Mouse (Mus musculus) forebrain, embryonic 15.5 days (tissue): ENCODE results near the gene Apbb2. TPM values are rescaled to one million over a fixed set of nuclear protein-coding genes. Genes with fewer than 3 reads are reported as not detected.

Experiments used
- ATAC-seq: fragments of 200-750 bp; cut with Nextera tagmentation; replicated peaks from 2 replicates; pipeline ENCODE4 v1.8.0; 2017; ENCODE audit warnings: mild to moderate bottlenecking, moderate TSS enrichment, moderate library complexity
- H3K27ac ChIP-seq: fragments of 300-500 bp; sonication (generic); replicated peaks from 2 replicates; pipeline ENCODE4 v1.5.1; 2015; ENCODE audit warnings: mild to moderate bottlenecking, inconsistent platforms
- H3K27me3 ChIP-seq: fragments of 300-500 bp; sonication (generic); 2 replicates; pipeline ENCODE4 v1.6.1; 2015; ENCODE audit warnings: inconsistent platforms
- H3K36me3 ChIP-seq: fragments of 300-500 bp; sonication (generic); 2 replicates; pipeline ENCODE4 v1.6.1; 2015; ENCODE audit warnings: mild to moderate bottlenecking, inconsistent platforms
- H3K4me1 ChIP-seq: fragments of 300-500 bp; sonication (generic); 2 replicates; pipeline ENCODE4 v1.6.1; 2015; ENCODE audit warnings: inconsistent platforms
- H3K4me2 ChIP-seq: fragments of 300-500 bp; sonication (generic); replicated peaks from 2 replicates; pipeline ENCODE4 v1.6.1; 2015; ENCODE audit warnings: mild to moderate bottlenecking, inconsistent platforms
- H3K4me3 ChIP-seq: fragments of 300-500 bp; sonication (generic); 2 replicates; pipeline ENCODE4 v1.5.1; 2015; ENCODE audit warnings: mild to moderate bottlenecking, inconsistent platforms
- H3K9ac ChIP-seq: fragments of 300-500 bp; sonication (generic); replicated peaks from 2 replicates; pipeline ENCODE4 v1.6.1; 2015; ENCODE audit warnings: mild to moderate bottlenecking, inconsistent platforms
- H3K9me3 ChIP-seq: fragments of 300-500 bp; sonication (generic); 2 replicates; pipeline ENCODE4 v1.6.1; 2016; ENCODE audit warnings: inconsistent platforms
- WGBS: fragments of 180-500 bp; shearing (Covaris S2); methylation state at CpG from one replicate; pipeline ENCODE4 v1.1.7; 2015; ENCODE audit warnings: mixed read lengths; 5-methylcytosine and 5-hydroxymethylcytosine counted together
- polyA plus RNA-seq: library from polyadenylated mRNA; unstranded; fragments of >200 nt; fragmentation: Nextera tagmentation; extraction: Ambion mirVana; gene quantifications from 2 replicates; pipeline ENCODE4 v1.2.1, GENCODE M21; 2015

The Apbb2 gene
- polyA plus RNA-seq, 1 experiment from 2014 or later = 85.8 TPM

DNA sequence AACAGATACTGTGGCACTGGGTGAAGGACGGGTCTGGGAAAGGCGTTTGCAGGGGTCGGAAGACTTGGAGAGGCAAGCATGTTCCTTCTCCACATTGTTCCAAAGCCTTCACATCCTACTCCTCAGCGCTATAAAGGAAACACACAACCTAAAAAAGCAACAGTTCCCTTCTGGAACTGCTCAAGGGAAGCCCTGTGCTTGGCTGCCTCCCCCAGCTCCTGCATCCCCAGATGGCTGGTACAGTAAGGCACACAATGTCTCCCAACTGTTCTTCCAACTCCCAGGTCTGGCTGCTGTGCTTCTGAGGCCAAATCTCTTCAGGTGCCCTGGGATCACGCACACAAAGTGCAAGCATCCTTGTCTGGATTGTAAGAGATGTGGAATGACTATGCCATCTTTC, 302.8 kb downstream of the Apbb2 start:
- 79% methylated on average over 5 of the region's 5 CpGs for WGBS
- H3K4me3 ChIP-seq = no peak overlapping the region
- 0 out of 2 replicates have a peak, but pooled peaks have one; percentile 23 for ATAC-seq
- no peak overlapping the region for H3K4me2 ChIP-seq
- H3K9ac ChIP-seq = no peak overlapping the region
- H3K9me3 ChIP-seq = no peaks in the 10 kb centered on the region
- H3K27ac ChIP-seq = peak overlapping the region; percentile 40
- H3K4me1 ChIP-seq = peaks cover 17% of the 10 kb centered on the region
- H3K27me3 ChIP-seq = no peaks in the 10 kb centered on the region
- H3K36me3 ChIP-seq = peaks cover 2% of the 10 kb centered on the region; the same call in 1 of the 2 replicates

DNA sequence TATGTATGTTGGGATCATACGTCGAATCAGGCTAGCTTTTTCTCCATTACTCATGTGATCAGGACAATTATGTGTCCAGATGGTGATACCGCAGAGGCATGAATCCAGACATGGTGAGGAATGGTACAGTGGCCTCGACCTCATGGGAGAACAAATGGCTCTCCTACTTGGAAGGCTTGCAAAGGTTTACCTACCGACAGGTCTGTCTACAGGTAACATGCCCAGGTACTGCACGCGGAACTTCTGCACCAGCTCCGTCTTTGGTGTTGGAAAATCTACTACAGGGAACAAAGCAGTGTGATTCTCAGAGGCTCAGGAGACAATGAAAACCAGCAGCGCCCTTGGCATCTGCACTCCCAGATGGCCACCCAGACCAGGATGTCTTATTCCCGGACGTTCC, 307.8 kb downstream of the Apbb2 start:
- ATAC-seq = no peak
- 89% methylated on average over 11 of the region's 11 CpGs for WGBS
- no peaks in the 10 kb centered on the region for H3K27me3 ChIP-seq
- no peak overlapping the region for H3K9ac ChIP-seq
- no peak overlapping the region for H3K4me3 ChIP-seq
- no peak overlapping the region for H3K4me2 ChIP-seq
- H3K4me1 ChIP-seq = peaks cover 10% of the 10 kb centered on the region
- peaks cover 8% of the 10 kb centered on the region; the same call in 1 of the 2 replicates for H3K36me3 ChIP-seq
- H3K9me3 ChIP-seq = no peaks in the 10 kb centered on the region
- H3K27ac ChIP-seq = no peak overlapping the region

DNA sequence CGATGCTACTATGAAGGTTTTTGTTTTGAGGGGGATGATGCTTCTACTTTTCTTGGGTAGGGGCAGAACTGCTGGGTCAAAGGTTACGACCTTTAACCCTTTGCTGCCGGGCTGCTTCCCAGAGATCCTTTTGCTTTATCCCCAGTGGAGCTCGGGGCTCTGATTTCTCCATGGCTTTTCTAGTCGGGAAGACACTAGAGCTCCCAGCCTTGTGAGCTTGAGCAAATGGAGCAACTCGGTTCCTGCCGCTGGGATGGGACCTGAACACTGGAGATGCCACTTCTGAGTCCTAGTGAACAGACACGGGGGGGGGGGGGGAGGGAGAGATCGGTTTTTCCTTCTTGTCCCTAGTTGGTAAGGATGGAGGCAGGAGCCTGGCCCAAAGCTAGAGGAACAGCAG, 308.3 kb downstream of the Apbb2 start:
- no peak for ATAC-seq
- Histone ChIP-seq H3K4me3 (no peak overlapping the region), H3K4me1 (peaks cover 12% of the 10 kb centered on the region), H3K9ac (no peak overlapping the region), H3K27ac (no peak overlapping the region), H3K9me3 (no peaks in the 10 kb centered on the region), H3K36me3 (peaks cover 8% of the 10 kb centered on the region; the same call in 1 of the 2 replicates), H3K4me2 (no peak overlapping the region), H3K27me3 (no peaks in the 10 kb centered on the region)
- 73% methylated on average over 9 of the region's 9 CpGs for WGBS

DNA sequence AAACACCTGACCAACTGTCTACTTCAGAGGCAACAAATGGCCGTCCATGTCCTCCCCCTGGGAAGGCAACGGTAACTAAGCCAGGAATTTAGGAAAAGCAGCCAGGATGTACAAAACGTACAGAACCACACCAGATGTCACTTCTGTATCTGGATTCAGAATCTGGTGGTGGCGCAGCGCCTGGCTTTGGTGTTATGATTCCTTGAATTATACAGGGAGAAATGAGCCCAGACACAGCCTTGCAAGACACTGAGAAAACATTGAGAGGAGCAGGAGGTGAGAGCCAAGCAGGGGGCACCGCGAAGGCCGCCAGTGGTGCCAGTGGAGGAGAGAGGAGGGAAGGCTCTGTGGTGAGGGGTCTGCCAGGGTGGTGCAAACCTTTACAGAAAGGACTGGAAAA, 313.1 kb downstream of the Apbb2 start:
- H3K36me3 ChIP-seq = peaks cover 14% of the 10 kb centered on the region; the same call in 1 of the 2 replicates

DNA sequence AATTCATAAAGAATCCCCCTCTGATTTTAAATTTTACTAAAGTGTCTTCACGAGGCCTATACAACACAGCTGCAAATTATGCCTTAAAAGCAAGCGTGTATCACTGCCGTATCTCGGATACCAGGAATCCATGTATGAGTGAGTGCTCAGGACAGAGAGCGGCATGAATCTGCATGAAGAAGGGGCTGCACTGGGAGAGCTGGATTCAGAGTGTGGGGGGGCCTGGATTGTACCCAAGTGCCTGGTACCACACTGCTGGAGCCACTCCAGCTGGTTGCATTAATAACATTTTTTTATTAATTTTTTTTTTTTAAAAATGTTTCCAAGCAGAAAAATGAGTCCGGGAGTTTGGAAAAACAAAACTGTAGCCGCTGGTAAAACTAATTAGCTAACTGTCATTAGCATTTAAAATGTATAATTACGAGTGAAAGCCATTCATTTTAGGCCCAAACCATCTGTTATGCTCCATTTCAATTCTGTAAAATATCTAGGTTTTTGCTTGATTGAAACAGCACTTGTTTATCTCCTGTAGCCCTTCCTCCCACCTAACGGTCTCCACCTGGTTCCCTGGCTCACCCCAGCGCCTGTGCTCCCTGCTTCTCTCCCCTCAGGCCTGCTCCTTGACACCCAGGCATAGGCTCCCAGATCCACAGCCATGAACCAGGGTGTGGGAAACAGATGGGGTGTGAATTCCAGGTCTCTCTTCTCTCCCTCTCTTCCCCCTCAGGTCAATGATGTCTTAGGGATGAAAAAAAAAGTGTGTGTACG, 314.1 kb downstream of the Apbb2 start:
- Histone ChIP-seq H3K4me1 (peaks cover 28% of the 10 kb centered on the region), H3K4me3 (no peak overlapping the region), H3K36me3 (peaks cover 12% of the 10 kb centered on the region; the same call in 1 of the 2 replicates), H3K9ac (no peak overlapping the region), H3K27ac (peak overlapping the region; percentile 84), H3K27me3 (no peaks in the 10 kb centered on the region), H3K9me3 (no peaks in the 10 kb centered on the region), H3K4me2 (no peak overlapping the region)
- peak; percentile 70 for ATAC-seq
- WGBS = 41% methylated on average over 11 of the region's 11 CpGs

More for the DNA sequence above, 313.1 kb downstream of the Apbb2 start:
- H3K27ac ChIP-seq = peak overlapping the region; percentile 84
- peaks cover 28% of the 10 kb centered on the region for H3K4me1 ChIP-seq
- ATAC-seq = peak; percentile 63
- H3K27me3 ChIP-seq = no peaks in the 10 kb centered on the region
- H3K9ac ChIP-seq = no peak overlapping the region
- no peak overlapping the region for H3K4me3 ChIP-seq
- no peaks in the 10 kb centered on the region for H3K9me3 ChIP-seq
- no peak overlapping the region for H3K4me2 ChIP-seq
- 51% methylated on average over 8 of the region's 8 CpGs for WGBS

DNA sequence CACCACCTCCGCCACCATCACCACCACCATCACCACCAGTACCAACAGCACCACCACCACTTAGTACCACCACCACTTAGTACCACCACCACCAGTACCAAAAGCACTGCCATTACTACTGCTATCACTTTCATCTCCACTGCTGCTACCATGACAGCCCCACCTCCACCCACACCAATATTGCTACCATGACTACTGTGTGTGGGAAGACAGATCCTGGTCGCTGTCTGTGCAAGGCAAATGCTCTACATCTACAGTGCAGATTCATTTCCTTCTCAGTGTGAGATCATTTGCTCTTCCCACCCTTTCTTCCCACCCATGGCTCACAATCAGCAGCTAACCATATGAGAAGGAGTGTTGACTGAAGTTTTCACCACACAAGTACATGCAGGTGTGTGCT, 315.7 kb downstream of the Apbb2 start:
- Histone ChIP-seq H3K4me1 (peaks cover 34% of the 10 kb centered on the region), H3K27me3 (no peaks in the 10 kb centered on the region), H3K36me3 (peaks cover 12% of the 10 kb centered on the region; the same call in 1 of the 2 replicates), H3K4me2 (no peak overlapping the region), H3K9ac (no peak overlapping the region), H3K9me3 (no peaks in the 10 kb centered on the region), H3K27ac (no peak overlapping the region), H3K4me3 (no peak overlapping the region)
- 91% methylated on average over 2 of the region's 2 CpGs for WGBS
- no peak for ATAC-seq

DNA sequence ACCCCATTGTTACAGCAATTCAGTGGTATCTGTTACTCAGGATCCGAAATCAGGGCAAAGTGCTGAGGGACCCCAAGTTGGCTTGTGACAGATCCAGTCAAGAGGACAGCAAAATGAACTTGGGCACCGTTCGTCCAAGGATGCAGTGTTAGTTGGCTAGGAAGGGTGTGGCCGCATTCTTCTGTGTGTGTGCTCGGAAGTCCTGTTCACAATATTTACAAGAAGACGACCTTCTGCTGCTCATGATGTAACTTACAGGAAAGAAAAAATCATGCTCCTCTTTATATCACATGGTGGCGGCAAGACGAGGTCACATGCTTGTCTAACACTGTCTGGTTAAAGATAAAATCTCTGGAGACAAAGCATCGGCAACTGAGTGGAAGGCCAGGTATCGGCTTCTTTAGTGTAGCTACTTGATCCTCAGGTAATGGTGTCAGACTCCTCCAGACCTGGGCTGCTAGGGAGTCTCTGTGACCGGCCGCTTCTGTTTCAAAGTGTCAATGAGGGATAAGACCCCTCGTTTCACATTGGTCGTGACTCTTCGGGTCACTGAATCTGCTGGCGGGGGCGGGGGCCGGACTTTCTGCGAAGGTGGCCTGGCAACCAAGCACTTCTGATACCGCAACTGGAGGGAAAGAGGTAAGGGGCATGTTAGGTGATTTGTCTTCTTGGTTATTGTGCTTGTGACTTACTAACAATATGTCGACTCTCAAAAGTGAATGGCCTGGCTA, 316.3 kb downstream of the Apbb2 start:
- no peak overlapping the region for H3K9ac ChIP-seq
- H3K4me1 ChIP-seq = peaks cover 34% of the 10 kb centered on the region
- no peak overlapping the region for H3K27ac ChIP-seq
- WGBS = 95% methylated on average over 21 of the region's 21 CpGs
- no peaks in the 10 kb centered on the region for H3K27me3 ChIP-seq
- no peaks in the 10 kb centered on the region for H3K9me3 ChIP-seq
- peaks cover 12% of the 10 kb centered on the region; the same call in 1 of the 2 replicates for H3K36me3 ChIP-seq
- no peak overlapping the region for H3K4me3 ChIP-seq
- no peak overlapping the region for H3K4me2 ChIP-seq
- no peak for ATAC-seq

DNA sequence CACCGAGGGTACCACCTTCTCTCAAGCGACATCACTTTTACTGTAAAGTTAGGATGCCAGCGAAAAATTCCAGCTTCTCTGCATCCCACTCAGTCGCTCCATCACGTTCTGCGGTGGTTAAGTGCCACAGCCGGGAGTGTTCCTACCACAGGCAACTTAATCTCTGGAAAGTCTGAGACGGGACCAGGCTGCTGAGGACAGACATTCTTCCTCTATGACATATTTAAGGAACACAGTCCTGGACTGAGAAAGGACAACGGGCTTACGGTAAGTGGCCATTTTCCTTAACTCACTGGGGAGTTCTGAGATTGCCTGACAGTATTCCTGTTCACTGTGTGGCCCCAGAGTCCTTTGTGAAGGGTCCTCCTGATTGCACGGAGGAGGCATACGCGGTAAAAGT, 318.0 kb downstream of the Apbb2 start:
- H3K27ac ChIP-seq = no peak overlapping the region
- 81% methylated on average over 13 of the region's 13 CpGs for whole genome bisulfite sequencing
- ATAC-seq = no peak
- H3K9ac ChIP-seq = no peak overlapping the region
- no peak overlapping the region for H3K4me3 ChIP-seq
- H3K9me3 ChIP-seq = no peaks in the 10 kb centered on the region
- no peaks in the 10 kb centered on the region for H3K27me3 ChIP-seq
- peaks cover 12% of the 10 kb centered on the region; the same call in 1 of the 2 replicates for H3K36me3 ChIP-seq
- no peak overlapping the region for H3K4me2 ChIP-seq
- H3K4me1 ChIP-seq = peaks cover 24% of the 10 kb centered on the region

DNA sequence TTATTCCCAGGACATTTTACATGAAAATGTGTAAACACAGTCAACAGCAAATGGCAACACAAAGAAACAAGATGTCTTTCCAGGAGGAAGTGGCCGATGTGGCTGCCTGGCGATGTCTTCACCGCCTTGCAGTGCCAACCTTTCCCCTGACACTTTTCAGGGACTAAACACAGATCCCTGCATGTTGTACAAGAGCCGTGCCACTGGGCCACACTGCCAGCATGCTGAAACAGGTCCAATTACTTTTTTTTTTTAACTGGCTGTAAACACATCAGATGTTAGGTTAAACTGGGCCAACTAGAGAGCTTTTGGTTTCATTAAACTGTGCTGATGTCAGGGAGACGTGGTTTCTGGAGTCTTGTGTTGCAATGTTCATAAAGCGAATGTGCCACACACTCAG, 319.7 kb downstream of the Apbb2 start:
- H3K4me3 ChIP-seq = no peak overlapping the region
- H3K27ac ChIP-seq = no peak overlapping the region
- no peaks in the 10 kb centered on the region for H3K9me3 ChIP-seq
- no peaks in the 10 kb centered on the region for H3K27me3 ChIP-seq
- peaks cover 8% of the 10 kb centered on the region for H3K4me1 ChIP-seq
- no peak overlapping the region for H3K9ac ChIP-seq
- ATAC-seq = no peak
- no peak overlapping the region for H3K4me2 ChIP-seq
- H3K36me3 ChIP-seq = peaks cover 12% of the 10 kb centered on the region; the same call in 1 of the 2 replicates
- WGBS = 65% methylated on average over 6 of the region's 6 CpGs

DNA sequence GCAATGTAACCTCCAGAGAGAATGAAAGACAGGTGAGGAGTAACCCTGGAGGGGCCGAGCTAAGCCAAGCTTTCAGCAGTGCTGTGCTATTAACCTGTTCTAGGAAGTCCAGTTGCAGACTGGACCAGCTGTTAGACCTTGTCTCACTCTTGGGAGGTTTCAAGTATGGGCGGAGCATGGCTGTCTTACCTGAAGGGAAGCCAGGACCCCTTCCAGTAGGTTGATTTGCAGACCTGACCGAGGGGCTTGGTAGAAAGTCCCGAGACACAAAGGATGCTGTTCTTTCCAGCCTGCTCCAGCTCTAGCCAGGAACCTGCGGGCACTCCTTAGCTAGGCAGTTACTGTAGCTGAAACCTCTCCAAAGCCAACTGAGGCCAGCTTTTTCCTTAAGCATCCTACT, 322.5 kb downstream of the Apbb2 start:
- Histone ChIP-seq H3K27me3 (no peaks in the 10 kb centered on the region), H3K27ac (no peak overlapping the region), H3K4me1 (peaks cover 6% of the 10 kb centered on the region; the same call in 1 of the 2 replicates), H3K36me3 (0 out of 2 replicates have a peak, but pooled peaks cover 5% of the 10 kb centered on the region), H3K4me2 (no peak overlapping the region), H3K4me3 (no peak overlapping the region), H3K9ac (no peak overlapping the region), H3K9me3 (no peaks in the 10 kb centered on the region)
- no peak for ATAC-seq
- 98% methylated on average over 5 of the region's 5 CpGs for WGBS

DNA sequence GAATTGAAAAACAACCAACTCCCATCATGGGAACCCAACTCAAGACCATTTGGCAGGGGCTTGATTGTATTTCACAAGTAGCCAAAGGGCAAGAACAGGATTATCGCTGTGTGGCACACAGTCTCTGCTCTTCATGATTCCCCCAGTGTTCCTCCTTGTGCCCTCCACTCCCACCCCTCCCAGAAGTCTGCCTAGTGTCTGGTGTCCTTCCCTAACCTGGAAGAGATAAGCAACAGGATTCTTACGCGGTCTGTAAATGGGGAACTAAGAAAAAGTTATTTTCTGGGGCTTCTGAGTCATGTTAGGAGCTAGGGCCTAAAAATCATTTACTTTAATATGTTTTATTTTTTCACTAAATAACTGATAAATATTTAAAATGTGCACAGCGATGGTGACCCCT, 323.6 kb downstream of the Apbb2 start:
- no peak for ATAC-seq
- 97% methylated on average over 4 of the region's 4 CpGs for WGBS
- no peaks in the 10 kb centered on the region for H3K27me3 ChIP-seq

DNA sequence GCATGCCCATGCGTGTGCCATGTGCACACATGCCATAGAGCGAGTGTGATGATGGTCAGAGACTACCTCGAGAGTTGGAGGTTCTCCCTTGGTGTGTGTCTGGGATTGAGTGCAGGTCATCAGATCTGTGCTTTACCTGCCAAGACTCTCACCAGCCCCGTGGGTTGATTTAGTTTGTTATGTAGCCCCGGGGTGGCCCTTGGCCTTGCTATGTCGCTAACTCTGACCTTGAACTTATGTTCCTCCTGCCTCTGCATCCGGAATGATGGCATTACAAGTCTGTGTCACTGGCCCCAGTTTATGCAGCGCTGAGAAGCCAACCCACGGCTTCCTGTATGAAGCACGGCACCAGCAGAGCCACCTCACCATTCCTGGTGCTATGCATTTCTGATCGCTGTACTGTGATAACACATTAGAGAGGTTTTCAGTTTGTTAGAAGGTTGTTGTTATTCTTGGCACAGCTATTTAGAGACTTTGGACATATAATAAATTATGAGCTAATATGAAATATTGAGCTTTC, 324.4 kb downstream of the Apbb2 start:
- WGBS = 95% methylated on average over 11 of the region's 11 CpGs

More for the DNA sequence above, 323.6 kb downstream of the Apbb2 start:
- Histone ChIP-seq H3K4me2 (no peak overlapping the region), H3K9me3 (no peaks in the 10 kb centered on the region), H3K9ac (no peak overlapping the region), H3K4me1 (peaks cover 6% of the 10 kb centered on the region; the same call in 1 of the 2 replicates), H3K36me3 (no peaks in the 10 kb centered on the region), H3K27ac (no peak overlapping the region), H3K4me3 (no peak overlapping the region)

More for the DNA sequence above, 324.4 kb downstream of the Apbb2 start:
- Histone ChIP-seq H3K4me1 (peaks cover 5% of the 10 kb centered on the region; the same call in 1 of the 2 replicates), H3K27ac (no peak overlapping the region), H3K4me3 (no peak overlapping the region), H3K36me3 (no peaks in the 10 kb centered on the region), H3K27me3 (no peaks in the 10 kb centered on the region), H3K9me3 (no peaks in the 10 kb centered on the region), H3K9ac (no peak overlapping the region), H3K4me2 (no peak overlapping the region)
- no peak for ATAC-seq
